Mouse (Mus musculus): ENCODE data around the gene Ifitm3.
A peak's percentile ranks its signal among the peaks of the same experiment; 100 is the strongest.

DNA sequence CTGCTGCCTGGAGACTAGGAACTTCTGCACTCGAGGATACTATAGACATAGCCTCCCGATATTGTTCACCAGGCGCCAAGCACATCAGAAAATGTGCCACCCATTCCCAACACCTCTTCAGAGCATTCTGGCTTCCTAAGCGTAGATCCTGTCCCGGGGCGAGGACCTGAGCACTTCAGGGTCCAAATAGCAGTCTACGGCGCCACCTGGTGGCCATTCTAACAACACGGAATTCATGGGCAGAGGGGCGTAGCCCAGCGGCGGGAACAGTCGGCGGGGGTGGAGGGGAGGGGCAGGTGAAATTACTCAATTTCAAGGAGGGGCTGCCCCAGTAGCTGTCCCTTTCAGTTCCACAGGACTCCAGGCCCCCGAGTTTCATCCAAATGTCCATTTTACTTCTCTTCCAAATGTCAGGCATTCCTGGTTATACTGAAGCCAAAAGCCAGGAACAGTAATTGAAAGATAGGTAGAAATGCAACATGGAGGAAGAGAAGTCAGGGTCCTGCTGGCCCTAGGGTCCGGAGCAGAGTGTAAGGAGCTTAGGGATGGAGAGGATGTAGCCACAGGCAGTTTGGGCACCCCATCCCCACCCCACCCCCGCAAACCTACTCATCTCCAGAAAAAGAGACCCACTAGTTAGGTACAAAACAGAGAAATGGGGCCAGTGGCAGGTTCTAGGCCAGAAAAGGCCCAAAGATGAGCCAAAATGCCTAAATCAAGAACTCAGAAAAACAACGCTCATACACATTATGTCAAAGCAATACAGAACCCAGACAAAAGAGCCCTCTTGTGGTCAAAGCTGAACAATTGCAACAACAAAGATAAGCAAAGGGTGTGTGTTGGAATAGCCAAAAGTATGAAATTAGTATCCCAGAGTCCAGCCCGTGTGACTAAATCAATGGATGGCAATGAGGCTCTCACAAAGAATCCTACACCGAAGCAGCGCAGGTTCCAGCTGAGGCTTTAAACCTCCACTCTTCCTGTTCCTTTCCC lies 38.0 kb upstream of the Ifitm3 start:
- TF ChIP-seq CTCF (conservative IDR thresholded peaks at IDR 0.05; ENCODE audit: insufficient read depth, insufficient read length, low read depth, low read length) = peak; percentile 88
- TF ChIP-seq POLR2A (IDR thresholded peaks at IDR 0.05; ENCODE audit: low read depth, low read length) = no peak
